Mouse (Mus musculus): ENCODE data around the gene Ets2.
"Not testable (repeated sequence)": the region's sequence is repeated elsewhere in the genome, so short reads cannot be mapped to it uniquely, and the experiment has no call there.

The Ets2 gene

GRCm38 (mm10) chr16:95734785-95735184 lies 32.9 kb downstream of the Ets2 start:
- no peak for DNase-seq (ENCODE audit: low spot score)

- DNase-seq (ENCODE audit: low spot score), result no peak
These were observed 34.2 kb downstream of the Ets2 start for GRCm38 (mm10) chr16:95736059-95736458.

- DNase-seq (ENCODE audit: low spot score), result no peak
These were observed 34.6 kb downstream of the Ets2 start for GRCm38 (mm10) chr16:95736470-95736869.

- DNase-seq (ENCODE audit: low spot score), result peak; percentile 63
These were observed 37.6 kb downstream of the Ets2 start for GRCm38 (mm10) chr16:95739522-95739921.

GRCm38 (mm10) chr16:95741358-95741757 lies 39.5 kb downstream of the Ets2 start:
- no peak for DNase-seq (ENCODE audit: low spot score)

GRCm38 (mm10) chr16:95741915-95742739 lies 40.3 kb downstream of the Ets2 start:
- no peak for DNase-seq (ENCODE audit: low spot score)

- DNase-seq (ENCODE audit: low spot score), result no peak
These were observed 40.8 kb downstream of the Ets2 start for GRCm38 (mm10) chr16:95742740-95743030.

- DNase-seq (ENCODE audit: low spot score), result no peak
These were observed 41.2 kb downstream of the Ets2 start for GRCm38 (mm10) chr16:95743104-95743503.

GRCm38 (mm10) chr16:95744771-95745170 lies 42.9 kb downstream of the Ets2 start:
- no peak for DNase-seq (ENCODE audit: low spot score)

- no peak for DNase-seq (ENCODE audit: low spot score)
These were observed 43.8 kb downstream of the Ets2 start for GRCm38 (mm10) chr16:95745685-95746084.

- DNase-seq (ENCODE audit: low spot score), result no peak
These were observed 44.7 kb downstream of the Ets2 start for GRCm38 (mm10) chr16:95746565-95746964.

GRCm38 (mm10) chr16:95749291-95750103 lies 47.6 kb downstream of the Ets2 start:
- no peak for DNase-seq (ENCODE audit: low spot score)

- no peak for DNase-seq (ENCODE audit: low spot score)
These were observed 48.3 kb downstream of the Ets2 start for GRCm38 (mm10) chr16:95750211-95750629.

- no peak for DNase-seq (ENCODE audit: low spot score)
These were observed 50.6 kb downstream of the Ets2 start for GRCm38 (mm10) chr16:95752502-95752901.

- no peak for DNase-seq (ENCODE audit: low spot score)
These were observed 51.4 kb downstream of the Ets2 start for GRCm38 (mm10) chr16:95753295-95753694.

GRCm38 (mm10) chr16:95759151-95759987 lies 57.5 kb downstream of the Ets2 start:
- DNase-seq (ENCODE audit: low spot score), result no peak

- DNase-seq (ENCODE audit: low spot score), result no peak
These were observed 58.1 kb downstream of the Ets2 start for GRCm38 (mm10) chr16:95759988-95760391.

GRCm38 (mm10) chr16:95761742-95762141 lies 59.9 kb downstream of the Ets2 start:
- DNase-seq (ENCODE audit: low spot score), result no peak

- DNase-seq (ENCODE audit: low spot score), result no peak
These were observed 61.3 kb downstream of the Ets2 start for GRCm38 (mm10) chr16:95763201-95763600.

GRCm38 (mm10) chr16:95764041-95764440 lies 62.2 kb downstream of the Ets2 start:
- not testable (repeated sequence) for DNase-seq (ENCODE audit: low spot score)

GRCm38 (mm10) chr16:95766181-95766580 lies 64.3 kb downstream of the Ets2 start:
- DNase-seq (ENCODE audit: low spot score), result no peak

- DNase-seq (ENCODE audit: low spot score), result no peak
These were observed 65.4 kb downstream of the Ets2 start for GRCm38 (mm10) chr16:95767246-95767645.
